Mouse (Mus musculus): ENCODE data around the gene Aadacl3. TPM values are rescaled to one million over a fixed set of nuclear protein-coding genes. Genes with fewer than 3 reads are reported as not detected.

Gene Aadacl3
- total RNA-seq (2021): not detected
- long read RNA-seq, experiment 1: 0 reads
- long read RNA-seq, experiment 2: 0 reads

DNA sequence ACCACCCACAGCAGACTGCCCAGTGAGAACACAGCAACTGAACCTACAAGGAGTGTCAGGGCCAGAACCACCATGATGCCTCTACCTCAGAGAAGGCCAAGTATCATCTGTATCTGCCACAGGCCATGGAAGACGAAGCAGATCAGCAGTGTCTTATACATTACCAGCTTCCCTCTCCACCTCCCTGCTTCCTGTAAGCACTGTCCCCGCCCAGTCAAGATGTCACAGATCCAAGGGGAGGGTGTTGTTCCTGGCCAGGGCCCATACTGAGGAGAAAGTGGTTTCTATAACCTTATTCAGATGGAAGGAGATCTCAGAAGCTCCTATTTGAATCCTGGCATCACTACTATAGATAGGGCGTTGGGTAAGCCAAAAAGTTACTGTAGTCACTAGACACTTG lies at the start of gene Aadacl3:
Aadacl3 (minus strand) TSS at position 101 of the 400 bp plus-strand sequence.
- DNase-seq: no peak

GRCm38 (mm10) chr4:144506518-144506917 lies 43.0 kb upstream of the Aadacl3 start:
- DNase-seq: no peak

DNA sequence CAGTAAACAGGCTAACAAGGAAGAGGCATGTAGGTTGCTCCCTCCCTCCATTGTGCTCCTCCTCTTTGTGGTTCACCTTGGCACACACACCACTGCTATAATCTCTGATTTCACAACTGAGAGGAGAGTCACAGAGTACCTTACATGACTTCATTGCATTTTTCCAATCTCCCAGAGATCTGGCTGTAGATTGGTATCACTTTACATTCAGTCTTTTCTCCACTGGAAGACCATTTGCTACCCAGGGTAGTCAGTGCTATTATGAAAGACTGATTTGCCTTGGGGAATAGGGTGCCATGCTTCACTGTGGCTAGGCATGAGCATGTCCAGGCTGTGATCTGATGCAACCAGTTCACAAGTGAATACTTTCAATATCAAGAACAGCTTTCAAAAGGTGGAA lies 29.8 kb upstream of the Aadacl3 start:
- no peak for DNase-seq

DNA sequence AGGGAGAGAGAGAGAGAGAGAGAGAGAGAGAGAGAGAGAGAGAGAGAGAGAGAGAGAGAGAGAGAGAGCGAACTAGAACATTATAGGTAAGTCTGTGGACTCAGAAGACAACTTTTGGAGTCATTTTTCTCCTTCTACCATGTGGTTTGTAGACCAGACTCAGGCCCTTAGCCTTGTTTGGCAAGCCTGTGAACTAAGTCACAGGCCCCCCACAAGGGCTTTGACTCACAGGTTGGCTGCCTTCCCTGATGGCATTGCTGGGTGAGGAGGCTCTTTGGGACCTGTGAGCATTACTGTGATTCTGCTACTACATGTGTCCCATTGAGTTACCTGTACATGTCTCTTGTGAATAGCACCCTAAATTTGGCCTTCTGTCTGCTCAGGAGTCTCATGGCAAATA lies 4.5 kb upstream of the Aadacl3 start:
- DNase-seq: no peak

GRCm38 (mm10) chr4:144465206-144465605 lies 1.6 kb upstream of the Aadacl3 start:
- DNase-seq: no peak

DNA sequence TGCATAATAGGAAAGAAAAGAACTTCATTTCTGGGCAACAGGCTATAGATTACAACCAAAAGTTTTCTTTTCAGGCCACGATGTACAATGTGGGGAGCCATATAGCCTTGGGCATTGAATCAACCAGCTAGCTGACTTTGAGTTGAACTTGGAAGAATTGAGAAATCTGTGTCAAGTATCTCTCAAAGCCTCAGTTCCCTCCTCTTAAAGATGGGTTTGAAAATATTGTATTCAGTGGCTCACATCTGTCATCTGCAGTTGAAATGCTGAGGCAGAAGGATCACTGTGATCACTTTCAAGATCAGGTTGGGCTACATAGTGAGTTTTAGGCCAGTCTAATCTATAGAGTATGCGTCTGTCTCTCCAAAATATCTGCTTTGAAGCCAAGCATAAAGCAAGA lies 10.3 kb downstream of the Aadacl3 start, which contains the start of gene Gm9944:
Gm9944 (minus strand) TSS at position 101 of the 400 bp plus-strand sequence.
- no peak for DNase-seq

DNA sequence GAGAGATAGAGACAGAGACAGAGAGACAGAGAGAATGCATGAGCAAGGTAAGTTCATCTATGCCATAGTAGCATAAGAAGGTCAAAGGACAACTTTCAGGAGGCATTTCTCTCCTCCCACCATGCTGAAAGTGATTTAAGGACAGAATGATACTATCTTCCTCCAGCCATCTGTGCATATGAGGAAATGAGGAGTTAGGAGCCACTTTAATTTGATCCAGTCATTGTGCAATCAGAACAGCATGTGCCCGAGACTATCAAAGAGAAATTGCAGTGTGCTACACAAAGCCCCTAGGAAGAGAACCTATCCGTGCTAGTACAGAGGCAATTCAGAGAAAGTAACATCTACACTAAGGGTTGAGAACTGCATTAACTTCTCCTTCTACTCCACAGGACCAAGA lies 15.0 kb downstream of the Aadacl3 start:
- DNase-seq: no peak

DNA sequence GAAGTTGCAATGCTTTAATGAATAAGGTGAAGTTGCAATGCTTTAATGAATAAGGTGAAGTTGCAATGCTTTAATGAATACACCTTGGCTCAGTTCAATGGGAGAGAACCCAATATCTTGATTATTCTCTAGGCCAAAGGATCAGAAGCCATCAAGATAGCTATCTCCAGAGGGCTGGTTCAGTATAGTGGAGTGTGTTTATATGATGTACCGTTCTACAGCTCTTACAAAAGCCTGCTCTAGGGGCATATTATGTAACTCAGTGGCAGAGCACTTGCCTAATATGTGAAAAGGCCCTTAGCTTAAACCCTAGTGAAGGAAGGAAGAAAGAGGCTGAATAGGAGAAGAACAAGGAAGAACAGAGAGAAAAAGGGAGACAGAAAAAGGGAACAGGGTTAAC lies 22.0 kb downstream of the Aadacl3 start:
- no peak for DNase-seq

DNA sequence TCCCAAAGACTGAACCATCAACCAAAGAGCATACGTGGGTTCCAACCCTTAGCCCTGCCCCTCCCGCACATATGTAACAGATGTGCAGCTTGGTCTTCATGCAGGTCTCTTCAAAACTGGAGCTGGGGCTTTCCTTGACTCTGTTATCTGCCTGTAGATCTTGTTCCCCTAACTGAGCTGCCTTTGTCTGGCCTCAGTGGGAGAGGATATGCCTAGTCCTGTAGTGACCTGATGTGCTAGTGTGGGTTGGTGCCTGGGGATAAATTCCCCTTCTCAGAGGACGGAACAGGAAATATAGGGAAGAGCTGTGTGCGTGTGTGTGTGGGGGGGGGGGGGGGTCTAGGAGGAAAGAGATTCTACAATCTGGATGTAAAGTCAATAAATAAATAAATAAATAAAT lies 22.5 kb downstream of the Aadacl3 start:
- no peak for DNase-seq

- DNase-seq: no peak
These were observed 24.9 kb downstream of the Aadacl3 start, which contains the start of gene 1700012P22Rik for GRCm38 (mm10) chr4:144438672-144439071. Gene 1700012P22Rik (minus strand): TSS chr4:144438772.

GRCm38 (mm10) chr4:144433216-144433615 lies 30.3 kb downstream of the Aadacl3 start:
- no peak for DNase-seq

DNA sequence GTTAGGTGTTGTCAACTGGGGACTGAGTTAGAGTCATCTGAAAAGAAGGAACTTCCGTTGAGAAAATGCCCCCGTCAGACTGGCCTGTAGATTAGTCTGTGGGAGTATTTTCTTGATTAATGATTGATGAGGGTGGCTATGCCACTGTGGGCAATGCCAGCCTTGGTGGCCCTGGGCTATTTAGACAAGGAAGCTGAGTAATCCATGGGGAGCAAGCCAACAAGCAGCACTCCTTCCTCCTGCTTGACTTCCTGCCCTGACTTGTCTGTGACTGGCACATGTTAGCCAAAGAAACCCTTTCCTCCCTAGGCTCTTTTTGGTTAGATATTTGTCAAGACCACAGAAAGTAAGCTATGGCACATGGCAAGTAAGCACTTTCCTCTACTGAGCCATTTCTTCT lies 32.8 kb downstream of the Aadacl3 start:
- no peak for DNase-seq

GRCm38 (mm10) chr4:144428868-144429267 lies 34.7 kb downstream of the Aadacl3 start:
- peak in 1 of 2 experiments; percentile 20 for DNase-seq

- DNase-seq: no peak
These were observed 39.0 kb downstream of the Aadacl3 start for GRCm38 (mm10) chr4:144424590-144424989.

GRCm38 (mm10) chr4:144420644-144421043 lies 42.9 kb downstream of the Aadacl3 start:
- no peak for DNase-seq

GRCm38 (mm10) chr4:144408290-144408689 lies 55.3 kb downstream of the Aadacl3 start, which contains the start of gene Pramef12:
Gene Pramef12 (minus strand): TSS chr4:144408464.
- no peak for DNase-seq

GRCm38 (mm10) chr4:144406261-144406660 lies 57.3 kb downstream of the Aadacl3 start:
- no peak for DNase-seq

DNA sequence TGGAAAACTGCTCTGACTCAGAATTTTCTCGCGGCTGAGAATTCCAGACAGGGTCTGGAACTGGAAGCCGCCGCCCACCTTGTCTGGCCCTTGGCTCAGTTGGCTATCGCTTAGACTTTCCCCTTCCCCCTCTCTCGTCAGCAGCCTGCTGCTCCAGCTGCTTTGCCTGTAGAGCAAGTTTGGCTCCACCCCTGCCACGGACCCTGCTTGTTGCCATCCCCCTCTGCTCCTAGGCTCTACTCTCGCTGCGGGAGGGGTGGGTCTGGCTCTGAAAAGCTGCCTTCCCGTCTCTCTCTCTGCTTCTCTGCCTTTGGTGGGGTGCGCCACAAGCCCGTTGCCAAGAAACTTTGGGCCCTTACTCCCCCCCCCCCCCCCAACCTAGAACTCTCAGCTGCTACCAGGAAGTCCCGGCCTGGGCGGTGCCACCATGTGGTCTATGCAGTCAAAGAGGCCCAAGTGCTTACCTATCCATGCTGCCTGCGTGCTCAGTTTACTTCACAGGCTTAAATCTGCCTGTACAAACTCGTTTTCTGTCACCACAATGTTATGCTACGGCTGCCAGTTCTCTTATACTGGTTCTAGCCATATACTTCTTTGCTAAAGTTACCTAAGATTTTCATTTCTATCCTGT lies 59.0 kb downstream of the Aadacl3 start:
- peak; percentile 6 to 7 for DNase-seq

Other genes with a start within 250 kb of the Aadacl3 start
- gene Pramel5, start 183.3 kb downstream of the Aadacl3 start, total RNA-seq (2021): not detected
- gene Gm13128, start 133.5 kb downstream of the Aadacl3 start, total RNA-seq (2021): not detected
- gene Gm13119, start 105.8 kb downstream of the Aadacl3 start, total RNA-seq (2021): not detected
- gene Pramef20, start 85.8 kb downstream of the Aadacl3 start, total RNA-seq (2021): not detected
- not detected for gene Pramef12, start 55.3 kb downstream of the Aadacl3 start, total RNA-seq (2021)
- gene 1700012P22Rik, start 25.0 kb downstream of the Aadacl3 start, total RNA-seq (2021): not detected
- not detected for gene Gm9944, start 10.4 kb downstream of the Aadacl3 start, total RNA-seq (2021)
- not detected for gene 9430007A20Rik, start 56.1 kb upstream of the Aadacl3 start, total RNA-seq (2021)
- not detected for gene Gm13124, start 101.4 kb upstream of the Aadacl3 start, total RNA-seq (2021)
- gene Aadacl4, start 150.0 kb upstream of the Aadacl3 start, total RNA-seq (2021): not detected
- gene Gm436, start 222.6 kb upstream of the Aadacl3 start, total RNA-seq (2021): not detected

All from heart, adult 18-20 months (tissue).